Mouse (Mus musculus) liver, postnatal 0 days (tissue): ENCODE results near the gene Gpr68.

Source experiments
- CTCF ChIP-seq: sonication (generic); IDR thresholded peaks from 2 replicates; pipeline ENCODE4 v1.5.1; 2016; ENCODE audit warnings: antibody characterized with exemption, low read depth
- EP300 ChIP-seq: IDR thresholded peaks from 2 replicates; pipeline ENCODE4 v1.6.1; 2016; ENCODE audit warnings: antibody characterized with exemption, low read depth, mild to moderate bottlenecking

GRCm38 (mm10) chr12:100897736-100898650 is 10.0 kb downstream of the Gpr68 start:
- no peak for TF ChIP-seq CTCF
- no peak for TF ChIP-seq EP300
